Mouse (Mus musculus): ENCODE data around the gene Ube2f. TPM values are rescaled to one million over a fixed set of nuclear protein-coding genes. Genes with fewer than 3 reads are reported as not detected.

Ube2f gene
- 10 to 100 TPM; 54.0 to 55.3 TPM for total RNA-seq (2021)
- long read RNA-seq, experiment 1, full-length matches to known transcripts: 27 of 44 reads
- long read RNA-seq, experiment 1, partial matches to known transcripts: 1 of 44 reads
- long read RNA-seq, experiment 1, other reads (novel, unspliced or antisense): 16 of 44 reads
- long read RNA-seq, experiment 2, full-length matches to known transcripts: 26 of 38 reads
- long read RNA-seq, experiment 2, partial matches to known transcripts: 2 of 38 reads
- long read RNA-seq, experiment 2, other reads (novel, unspliced or antisense): 10 of 38 reads

GRCm38 (mm10) chr1:91249564-91250414 lies at the start of gene Ube2f:
Ube2f (plus strand) TSS chr1:91250304.
- peak within 1 kb of the TSS; percentile 86 for H3K27ac ChIP-seq
- TF ChIP-seq CTCF (IDR thresholded peaks at IDR 0.05): peak; percentile 54
- peak within 1 kb of the TSS; percentile 82 for H3K4me3 ChIP-seq
- intact Hi-C loops (cut with DNase I): loop anchor here (10.0 kb wide), 1 partner anchor 135 kb away; no protein-coding TSS in a partner anchor
- peak; percentile 93 to 94 for DNase-seq (ENCODE audit: extremely low spot score in 1 of 2, low spot score in 2 of 2)

GRCm38 (mm10) chr1:91201122-91201521 lies 49.0 kb upstream of the Ube2f start:
- no peak for TF ChIP-seq CTCF (IDR thresholded peaks at IDR 0.05)
- intact Hi-C loops (cut with DNase I): loop anchor here (10.0 kb wide), 1 partner anchor 254 kb away; the partner anchor contains the start of gene Per2
- no peak overlapping the region for H3K27ac ChIP-seq
- no peak for DNase-seq (ENCODE audit: extremely low spot score in 1 of 2, low spot score in 2 of 2)
- no peak overlapping the region for H3K4me3 ChIP-seq

- DNase-seq (ENCODE audit: extremely low spot score in 1 of 2, low spot score in 2 of 2): no peak
- no peak overlapping the region for H3K4me3 ChIP-seq
- H3K27ac ChIP-seq: peak overlapping the region; percentile 95
- TF ChIP-seq CTCF (IDR thresholded peaks at IDR 0.05): no peak
- intact Hi-C loops (cut with DNase I): loop anchor here (2.0 to 10.0 kb wide), 2 partner anchors 15 to 251 kb away; partner anchors contain the start of gene Per2
These were observed 45.8 kb upstream of the Ube2f start for GRCm38 (mm10) chr1:91204221-91204765.

DNA sequence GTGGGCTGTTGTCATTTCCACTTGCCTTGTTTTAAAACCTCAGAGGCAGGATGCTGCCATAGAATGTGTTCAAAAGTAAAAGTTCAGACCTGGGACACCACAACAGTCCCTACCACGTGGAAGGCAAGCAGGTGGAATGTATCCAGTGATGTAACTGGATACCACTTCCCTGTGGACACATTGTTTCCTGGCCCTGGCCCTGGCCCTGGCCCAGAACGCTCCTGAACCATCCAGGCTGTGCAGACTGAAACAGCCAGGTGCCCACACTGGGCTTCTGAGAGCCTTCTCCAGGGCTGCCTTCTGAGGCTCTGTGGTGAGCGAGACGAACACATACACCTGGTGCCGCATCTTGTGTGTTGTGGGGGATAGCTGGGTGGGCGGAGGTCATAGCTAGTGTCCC lies 44.5 kb upstream of the Ube2f start:
- no peak for TF ChIP-seq CTCF (IDR thresholded peaks at IDR 0.05)
- no peak for DNase-seq (ENCODE audit: extremely low spot score in 1 of 2, low spot score in 2 of 2)
- intact Hi-C loops (cut with DNase I): loop anchor here (2.0 to 10.0 kb wide), 2 partner anchors 17 to 249 kb away; partner anchors contain the start of gene Per2
- Histone ChIP-seq H3K27ac (peak overlapping the region; percentile 95), H3K4me3 (no peak overlapping the region)

DNA sequence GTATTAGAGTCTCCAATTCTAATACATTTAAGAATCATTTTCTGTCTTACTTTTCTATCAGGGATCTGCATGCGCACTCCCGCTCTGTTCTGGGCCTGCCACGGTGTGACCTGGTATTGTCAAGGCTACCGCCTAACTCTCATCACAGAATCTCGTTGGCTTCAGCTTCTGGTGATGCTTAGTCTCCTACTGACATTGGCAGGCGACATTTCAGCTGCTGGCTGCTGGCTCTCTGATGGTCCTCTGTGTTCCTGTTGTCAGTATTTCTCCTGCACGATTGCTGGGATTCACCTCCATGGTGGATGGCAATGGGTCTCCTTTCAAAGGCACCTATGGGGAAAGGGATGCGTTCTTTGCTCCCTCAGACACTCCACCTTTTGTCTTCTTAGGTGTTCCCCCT lies 43.8 kb upstream of the Ube2f start:
- H3K27ac ChIP-seq: peak overlapping the region; percentile 95
- H3K4me3 ChIP-seq: no peak overlapping the region
- intact Hi-C loops (cut with DNase I): loop anchor here (10.0 kb wide), 1 partner anchor 248 kb away; the partner anchor contains the start of gene Per2
- TF ChIP-seq CTCF (IDR thresholded peaks at IDR 0.05): no peak
- DNase-seq (ENCODE audit: extremely low spot score in 1 of 2, low spot score in 2 of 2): no peak

DNA sequence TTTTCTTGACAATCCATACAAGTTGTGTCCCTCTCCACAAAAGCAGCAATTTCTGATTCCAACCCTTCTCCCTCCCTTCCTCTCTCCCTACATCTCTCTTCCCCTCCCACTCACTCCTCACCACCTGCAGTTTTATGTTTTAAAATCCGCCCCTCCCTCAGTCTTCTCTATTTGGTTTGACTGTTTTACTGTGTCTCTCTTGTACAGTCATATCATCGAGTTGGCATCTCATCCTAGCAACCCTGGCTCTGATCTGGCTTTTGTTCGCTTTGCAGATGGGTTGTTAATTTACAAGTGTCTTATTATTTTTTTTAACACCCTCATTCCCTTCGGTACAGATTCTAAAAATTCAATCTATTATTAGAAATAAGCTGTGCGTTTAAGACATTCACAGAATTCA lies 43.2 kb upstream of the Ube2f start:
- H3K27ac ChIP-seq: peak overlapping the region; percentile 95

GRCm38 (mm10) chr1:91207334-91208074 lies 42.6 kb upstream of the Ube2f start:
- Histone ChIP-seq H3K4me3 (no peak overlapping the region), H3K27ac (peak overlapping the region; percentile 95)
- DNase-seq (ENCODE audit: extremely low spot score in 1 of 2, low spot score in 2 of 2): no peak
- no peak for TF ChIP-seq CTCF (IDR thresholded peaks at IDR 0.05)
- intact Hi-C loops (cut with DNase I): loop anchor here (10.0 kb wide), 1 partner anchor 247 kb away; the partner anchor contains the start of gene Per2

More for the DNA sequence above, 43.2 kb upstream of the Ube2f start:
- no peak for DNase-seq (ENCODE audit: extremely low spot score in 1 of 2, low spot score in 2 of 2)
- no peak overlapping the region for H3K4me3 ChIP-seq
- no peak for TF ChIP-seq CTCF (IDR thresholded peaks at IDR 0.05)
- intact Hi-C loops (cut with DNase I): loop anchor here (10.0 kb wide), 1 partner anchor 248 kb away; the partner anchor contains the start of gene Per2

DNA sequence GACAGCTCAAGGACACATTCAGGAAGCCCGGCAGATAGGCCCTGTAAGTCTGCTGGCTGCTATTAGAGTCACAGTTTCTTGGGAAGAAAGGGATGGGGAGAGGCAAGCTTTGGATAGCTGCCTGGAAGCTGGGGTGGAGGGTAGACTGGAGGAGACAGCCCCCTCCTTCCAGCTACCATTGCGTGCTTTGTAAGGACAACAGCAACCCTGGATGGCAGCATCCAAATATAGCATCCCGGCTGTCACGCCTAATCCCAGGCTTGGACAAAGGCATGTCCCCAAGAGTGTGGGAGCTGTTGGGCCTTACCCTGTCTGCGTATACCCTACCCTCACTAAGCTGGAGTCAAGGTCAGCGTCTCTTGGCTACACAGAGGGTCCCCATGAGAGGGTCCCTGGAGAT lies 40.8 kb upstream of the Ube2f start:
- TF ChIP-seq CTCF (IDR thresholded peaks at IDR 0.05): no peak
- intact Hi-C loops (cut with DNase I): loop anchor here (10.0 kb wide), 1 partner anchor 245 kb away; the partner anchor contains the start of gene Per2
- Histone ChIP-seq H3K27ac (peak overlapping the region; percentile 95), H3K4me3 (no peak overlapping the region)
- DNase-seq (ENCODE audit: extremely low spot score in 1 of 2, low spot score in 2 of 2): peak; percentile 48 to 56

DNA sequence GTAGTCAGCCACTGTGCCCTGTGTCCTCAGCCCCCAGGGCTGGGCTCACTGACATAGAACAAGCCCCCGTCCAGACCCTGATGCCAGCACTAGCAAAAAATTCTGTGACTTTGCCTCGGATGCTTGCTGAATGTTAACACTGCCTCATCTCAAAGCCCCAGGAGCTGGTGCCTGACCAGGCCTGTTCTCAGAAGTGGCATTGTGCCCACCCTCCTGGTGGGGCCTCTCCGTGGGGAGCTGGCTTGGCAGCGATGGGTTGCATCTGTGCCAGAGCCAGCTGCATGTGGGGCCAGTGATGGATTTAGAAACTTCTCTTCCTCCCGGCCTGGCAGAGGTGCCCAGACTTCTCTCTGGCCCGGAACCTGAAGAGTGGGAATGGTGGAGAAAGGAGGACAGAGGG lies 40.3 kb upstream of the Ube2f start:
- DNase-seq (ENCODE audit: extremely low spot score in 1 of 2, low spot score in 2 of 2): peak; percentile 85 to 88
- H3K27ac ChIP-seq: peak overlapping the region; percentile 95
- intact Hi-C loops (cut with DNase I): loop anchor here (10.0 kb wide), 2 partner anchors 235 to 245 kb away; partner anchors contain the start of gene Per2
- no peak for TF ChIP-seq CTCF (IDR thresholded peaks at IDR 0.05)
- no peak overlapping the region for H3K4me3 ChIP-seq

DNA sequence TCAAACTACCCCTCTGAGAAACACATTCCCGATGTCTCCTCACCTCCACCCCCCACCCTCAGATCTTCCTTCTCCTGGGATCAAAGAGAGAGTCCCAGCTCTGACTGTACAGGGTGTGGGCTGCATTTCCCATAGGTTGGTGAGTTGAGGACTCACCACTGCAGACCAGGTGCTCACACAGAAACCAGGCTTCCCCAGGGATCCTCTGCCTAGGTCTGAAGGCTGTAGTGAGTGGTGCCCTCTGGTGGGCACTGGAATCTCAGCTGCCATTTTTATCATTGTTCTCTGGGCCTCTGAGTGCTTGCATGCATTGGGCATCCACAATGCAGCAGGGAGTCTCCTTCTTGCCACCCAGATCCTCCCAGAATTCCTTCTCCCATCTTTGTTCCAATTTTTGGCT lies 39.0 kb upstream of the Ube2f start:
- intact Hi-C loops (cut with DNase I): loop anchor here (1.0 to 10.0 kb wide), 2 partner anchors 32 to 236 kb away; partner anchors contain the start of gene Ramp1
- peak; percentile 75 for TF ChIP-seq CTCF (IDR thresholded peaks at IDR 0.05)
- H3K27ac ChIP-seq: peak overlapping the region; percentile 95
- no peak overlapping the region for H3K4me3 ChIP-seq
- DNase-seq (ENCODE audit: extremely low spot score in 1 of 2, low spot score in 2 of 2): peak; percentile 70 to 75

- H3K4me3 ChIP-seq: no peak overlapping the region
- intact Hi-C loops (cut with DNase I): loop anchor here (1.0 to 10.0 kb wide), 2 partner anchors 32 to 237 kb away; partner anchors contain the start of gene Ramp1
- H3K27ac ChIP-seq: peak overlapping the region; percentile 66
- no peak for DNase-seq (ENCODE audit: extremely low spot score in 1 of 2, low spot score in 2 of 2)
- TF ChIP-seq CTCF (IDR thresholded peaks at IDR 0.05): no peak
These were observed 38.5 kb upstream of the Ube2f start for GRCm38 (mm10) chr1:91211591-91212008.
